Mouse (Mus musculus) cerebellum, postnatal 36 days (tissue): ENCODE measurements around the gene Nf1.

Source experiments
- DNase-seq, 2 experiments: peaks; one replicate each; pipeline ENCODE4 v3.0.0; 2021 to 2022; ENCODE audit warnings: mixed read lengths in 2 of 2

Nf1 gene

DNA sequence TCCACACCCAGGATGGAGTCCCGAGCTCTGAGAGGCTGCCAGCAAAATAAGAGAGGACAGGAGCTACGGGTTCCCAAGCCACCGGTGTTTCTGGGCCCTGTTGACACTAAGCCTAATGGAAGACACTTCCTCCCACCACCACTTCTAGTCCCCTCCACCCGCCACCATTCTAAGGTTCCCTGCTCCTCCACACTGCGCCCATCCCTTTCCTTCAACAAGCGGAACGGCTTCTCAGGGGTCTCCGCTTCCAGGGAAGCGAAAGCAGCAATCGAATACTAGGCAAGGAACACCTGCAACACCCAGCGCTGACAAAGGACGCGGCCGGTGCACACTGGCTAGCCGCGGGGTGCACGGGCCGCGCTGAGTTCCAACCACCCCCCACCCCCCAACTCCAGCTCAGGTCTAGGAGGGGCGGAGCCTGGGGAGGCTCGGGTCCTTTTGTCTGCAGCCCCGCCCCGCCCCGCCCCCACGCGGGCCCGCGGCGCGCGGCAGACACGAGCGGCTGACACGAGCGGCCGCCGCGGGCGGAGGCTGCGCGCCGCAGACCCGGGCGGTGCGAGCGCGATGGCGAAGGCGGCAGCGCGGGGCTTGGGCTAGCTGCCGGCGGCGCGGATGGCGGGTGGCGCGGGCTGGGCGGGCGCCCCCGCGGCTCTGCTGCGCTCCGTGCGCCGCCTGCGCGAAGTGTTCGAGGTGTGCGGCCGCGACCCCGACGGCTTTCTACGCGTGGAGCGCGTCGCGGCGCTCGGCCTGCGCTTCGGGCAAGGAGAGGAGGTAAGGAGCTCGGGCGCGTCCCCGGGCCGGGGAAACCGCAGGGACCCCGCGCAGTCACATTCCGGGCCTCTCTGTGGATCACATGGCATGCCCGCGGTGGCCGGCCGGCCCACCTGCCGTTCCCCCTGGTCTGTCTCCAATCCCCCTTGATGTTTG is 251.4 kb downstream of the Nf1 start, which contains the start of gene Rab11fip4:
TSS of gene Rab11fip4 (plus strand) at position 549 of the 927 bp plus-strand sequence.
- DNase-seq = peak; percentile 65 to 72

DNA sequence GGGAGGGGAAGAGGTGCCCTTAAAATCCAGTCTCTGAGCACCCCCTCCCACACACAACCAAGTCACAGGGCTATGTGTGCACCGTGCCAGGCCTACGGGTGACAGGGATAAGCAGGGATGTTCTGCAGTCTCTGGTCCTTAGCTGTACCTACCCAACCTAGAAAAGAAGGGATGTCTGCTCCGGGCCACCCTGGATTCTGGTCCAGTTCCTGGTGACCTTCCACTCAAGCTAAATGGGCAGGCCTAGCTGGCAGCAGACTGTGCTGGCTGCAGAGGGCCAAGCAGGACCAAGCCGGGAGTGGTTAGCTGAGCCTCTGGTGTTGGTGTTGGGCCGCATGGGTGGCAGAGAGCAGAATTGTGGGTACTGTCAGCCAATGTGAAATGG is 252.1 kb downstream of the Nf1 start:
- DNase-seq = peak in 1 of 2 experiments; percentile 60

DNA sequence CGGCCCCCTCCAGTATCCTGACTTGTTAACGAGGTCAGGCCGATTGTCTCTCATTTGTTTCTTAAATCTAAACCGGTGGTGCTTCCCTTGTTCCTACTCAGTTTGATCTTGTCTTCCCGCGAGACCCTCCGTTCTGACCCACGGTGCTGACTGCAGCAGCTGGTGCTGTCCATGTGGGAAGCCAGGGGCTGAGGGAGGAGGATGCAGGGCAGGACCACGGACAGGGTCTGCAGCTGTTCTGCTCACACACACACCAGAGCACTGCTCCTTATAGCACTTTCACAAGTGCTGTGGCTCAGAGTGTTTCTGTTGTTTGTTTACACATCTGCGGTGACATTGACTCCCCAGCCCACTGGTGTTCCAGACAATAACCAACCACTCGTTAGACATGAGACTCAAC is 254.0 kb downstream of the Nf1 start:
- DNase-seq = no peak

DNA sequence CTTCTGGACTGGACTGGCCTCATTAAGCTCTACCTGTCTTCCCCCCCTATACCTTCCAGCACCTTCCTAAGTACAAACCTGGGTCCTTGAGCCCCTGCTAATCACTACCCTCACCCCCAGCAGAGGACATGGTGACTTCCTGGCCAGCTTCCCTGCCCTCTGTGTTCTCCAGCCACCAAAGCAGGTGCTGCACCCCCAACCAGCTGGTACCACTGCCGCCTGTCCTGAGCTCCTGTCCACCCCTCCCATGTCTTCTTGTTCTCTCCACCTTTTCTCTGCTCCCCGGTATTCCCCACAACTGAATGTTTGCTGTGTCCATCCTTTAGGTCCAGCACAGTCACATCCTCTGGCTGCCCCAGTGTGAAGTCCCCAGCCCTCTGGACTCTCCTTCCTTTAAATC is 271.0 kb downstream of the Nf1 start:
- no peak for DNase-seq

DNA sequence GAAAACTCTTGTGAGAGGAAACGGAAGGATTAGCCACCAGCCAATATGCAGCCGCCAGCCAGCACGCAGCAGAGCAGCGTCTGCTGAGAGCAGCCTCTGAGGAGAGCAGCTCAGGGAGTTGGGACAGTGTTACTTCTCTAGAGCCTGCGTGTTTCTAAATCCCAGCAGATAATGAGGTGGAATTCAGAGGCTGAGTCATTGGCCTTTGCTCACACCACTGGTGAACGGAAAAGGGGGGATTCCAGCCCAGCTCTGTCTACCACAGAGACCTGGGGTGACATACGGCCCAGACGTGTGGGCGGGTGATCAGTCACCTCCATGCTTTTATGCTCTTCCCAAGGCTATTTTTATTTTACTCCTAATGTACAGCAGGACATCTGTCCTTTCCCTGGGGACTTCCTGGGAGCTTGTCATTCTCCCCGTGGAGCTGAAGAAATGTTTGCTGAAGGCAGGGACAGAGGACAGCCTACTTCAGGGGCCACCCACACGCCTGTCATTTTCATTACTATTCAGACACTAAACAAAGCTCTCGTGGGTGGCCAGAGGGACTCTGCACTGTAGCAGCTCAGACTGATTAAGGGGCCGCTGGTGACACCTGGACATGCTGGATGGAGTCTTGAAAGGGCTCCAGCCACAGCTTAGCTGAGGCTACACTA is 271.6 kb downstream of the Nf1 start:
- peak; percentile 43 for DNase-seq

DNA sequence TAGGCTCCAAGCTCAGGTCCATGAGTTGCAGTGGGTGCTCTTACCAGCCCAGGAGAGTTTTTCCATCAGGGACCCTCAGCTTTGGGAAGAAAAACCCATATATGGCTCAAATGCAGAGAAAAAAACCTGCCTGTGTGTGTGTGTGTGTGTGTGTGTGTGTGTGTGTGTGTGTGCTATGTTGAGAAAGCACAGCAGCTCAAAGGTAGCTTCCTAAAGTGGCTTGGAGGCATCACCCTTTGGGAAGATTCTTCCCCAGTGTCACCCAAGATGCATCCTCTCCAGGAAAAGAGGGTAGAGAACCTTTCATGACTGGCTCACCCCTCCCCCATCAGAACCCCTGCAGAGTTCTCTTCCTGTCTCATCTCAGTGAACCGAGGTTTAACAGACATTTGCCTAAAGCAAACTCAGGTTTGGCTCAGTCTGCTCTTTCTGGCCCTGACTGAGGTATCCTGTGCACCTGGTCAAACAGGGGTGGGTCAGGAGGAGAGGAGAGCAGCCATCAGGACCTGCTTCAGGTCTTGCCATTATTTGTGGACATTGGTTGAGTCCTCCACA is 272.6 kb downstream of the Nf1 start:
- peak in 1 of 2 experiments; percentile 25 for DNase-seq

DNA sequence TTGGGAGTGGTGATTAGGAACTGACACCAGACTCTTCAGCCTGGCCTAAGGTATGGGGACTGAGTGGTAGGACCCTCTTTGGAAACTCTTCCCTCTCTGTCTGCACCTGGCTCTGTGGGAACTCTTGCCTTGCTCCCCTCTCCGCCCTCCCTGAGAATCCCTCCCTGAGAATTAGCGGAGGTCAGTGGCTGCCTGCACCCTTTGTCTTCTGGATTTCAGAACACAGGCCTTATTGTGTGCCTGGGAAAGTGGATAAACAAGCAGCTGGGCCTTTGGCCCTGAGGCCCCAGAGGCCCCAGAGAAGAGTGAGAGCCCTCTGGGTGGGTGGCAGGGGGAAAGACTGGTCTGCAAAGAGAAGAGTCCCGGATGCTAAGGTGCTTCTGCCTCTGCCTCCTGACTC is 273.6 kb downstream of the Nf1 start:
- DNase-seq = no peak

DNA sequence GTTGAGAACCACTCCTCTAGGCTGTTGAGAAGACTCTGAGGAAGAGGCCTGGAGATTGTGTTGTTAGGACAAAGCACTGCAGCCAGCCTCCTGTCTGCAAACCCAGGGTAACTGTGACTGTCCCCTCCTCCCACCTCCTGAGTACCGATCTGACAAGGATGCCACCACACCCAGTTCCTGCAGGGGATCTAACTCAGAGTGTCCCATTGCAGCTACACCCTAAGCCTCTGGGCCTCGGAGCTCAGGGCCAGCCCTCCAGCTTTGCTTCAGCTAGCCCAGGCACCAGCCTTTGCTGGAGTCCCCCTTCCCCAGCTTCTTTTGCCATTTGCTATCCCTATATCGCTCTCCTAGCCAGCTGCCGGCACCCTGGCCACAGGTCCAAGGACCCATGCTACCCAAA is 274.2 kb downstream of the Nf1 start:
- DNase-seq = no peak

DNA sequence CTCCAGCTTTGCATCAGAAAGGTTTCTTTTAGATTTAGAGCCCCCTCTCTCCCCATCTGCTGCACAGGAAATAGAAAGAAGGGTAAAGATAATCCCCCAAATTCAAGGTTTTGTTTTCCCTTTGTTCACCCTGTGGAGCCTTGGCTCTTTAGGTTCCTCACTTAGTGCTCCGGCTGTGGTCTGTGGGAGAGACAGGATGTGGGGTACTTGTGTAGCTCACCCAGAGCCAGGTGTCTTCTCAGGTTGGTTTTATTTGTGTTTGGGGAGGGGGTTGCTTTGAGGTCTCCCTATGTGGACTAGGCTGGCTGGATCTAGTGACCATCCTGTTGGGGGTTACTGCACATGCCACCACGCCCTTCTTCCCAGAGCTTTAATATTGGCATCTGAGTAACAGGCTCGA is 275.4 kb downstream of the Nf1 start:
- DNase-seq = no peak

DNA sequence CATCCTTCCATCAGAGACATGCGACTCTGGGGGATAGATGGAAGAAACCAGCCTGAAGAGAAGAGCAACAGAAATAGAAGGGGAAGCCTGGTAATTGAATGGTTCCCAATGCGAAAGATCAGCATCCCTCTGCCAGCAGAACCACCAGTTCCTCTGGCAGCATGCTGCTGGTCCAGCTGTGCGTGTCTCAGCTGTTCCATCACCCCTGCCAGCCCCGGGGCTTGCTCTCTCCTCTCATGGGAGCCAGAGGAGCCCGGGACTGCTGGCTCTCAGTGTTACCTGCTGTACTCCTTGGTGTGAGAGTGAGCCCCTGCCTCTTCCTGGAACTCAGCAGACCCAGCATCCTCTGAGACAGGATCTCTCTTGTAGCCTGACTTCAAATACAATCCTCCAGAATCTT is 276.4 kb downstream of the Nf1 start:
- no peak for DNase-seq

DNA sequence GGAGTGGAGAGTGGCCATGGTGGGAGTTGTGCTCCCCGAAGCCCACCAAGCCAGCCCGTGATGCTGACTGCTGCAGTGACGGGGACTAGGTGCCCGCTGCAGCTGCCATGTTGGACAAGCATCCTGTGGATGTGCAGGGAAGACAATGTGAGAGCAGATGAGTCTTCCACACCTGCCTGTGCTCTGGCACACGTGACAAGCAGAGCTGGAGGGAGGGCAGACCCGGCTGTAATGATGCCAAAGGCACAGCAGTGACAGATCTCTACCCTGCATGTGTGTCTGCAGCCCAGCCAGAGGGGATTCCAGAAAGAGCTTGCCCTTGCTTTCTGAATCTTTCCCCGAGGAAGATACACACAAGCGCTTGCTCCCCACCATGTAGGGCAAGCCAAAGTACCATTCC is 278.5 kb downstream of the Nf1 start:
- DNase-seq = no peak

DNA sequence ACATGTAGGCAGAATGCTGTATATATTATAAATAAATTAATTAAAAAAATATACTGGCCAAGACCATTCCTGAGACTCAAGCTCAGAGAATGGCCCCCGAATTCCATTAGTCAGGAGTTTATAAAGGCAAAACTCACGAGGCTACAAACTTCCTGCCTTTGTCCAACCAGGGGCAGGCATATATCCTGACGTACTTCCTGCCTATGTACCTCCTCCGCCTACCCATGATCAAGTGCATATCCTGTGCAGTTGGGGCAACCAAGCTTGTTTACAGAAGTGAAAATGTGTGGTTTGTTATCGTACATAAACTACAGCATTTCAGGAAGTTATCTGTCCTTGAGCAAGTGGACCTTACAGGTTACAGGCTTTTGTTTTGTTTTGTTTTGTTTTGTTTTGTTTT is 283.5 kb downstream of the Nf1 start:
- no peak for DNase-seq

DNA sequence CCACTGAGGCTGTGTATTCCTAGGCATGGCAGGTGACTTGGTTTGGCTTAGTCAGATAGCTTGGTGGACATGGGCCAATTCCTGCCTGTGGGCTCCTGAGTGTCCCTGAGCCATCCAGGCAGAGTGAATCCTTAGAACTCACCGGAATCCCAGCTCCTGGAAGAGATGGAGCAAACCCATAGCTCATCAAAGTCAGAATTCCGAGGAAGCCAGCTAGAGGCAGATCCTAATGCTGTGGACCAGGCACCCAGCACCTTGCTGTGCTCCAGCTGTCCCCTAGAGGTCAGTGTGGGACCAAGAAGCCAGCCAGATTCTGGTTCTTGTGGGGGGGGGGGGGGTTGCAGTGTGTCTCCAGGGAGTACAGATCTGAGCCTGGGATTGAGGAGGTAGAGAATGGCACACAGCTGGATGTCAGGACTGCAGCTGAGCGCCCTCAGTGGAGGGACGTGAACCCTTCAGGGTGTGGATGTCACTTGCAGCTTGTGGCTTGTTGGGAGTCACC is 285.4 kb downstream of the Nf1 start:
- DNase-seq = peak; percentile 80 to 84

DNA sequence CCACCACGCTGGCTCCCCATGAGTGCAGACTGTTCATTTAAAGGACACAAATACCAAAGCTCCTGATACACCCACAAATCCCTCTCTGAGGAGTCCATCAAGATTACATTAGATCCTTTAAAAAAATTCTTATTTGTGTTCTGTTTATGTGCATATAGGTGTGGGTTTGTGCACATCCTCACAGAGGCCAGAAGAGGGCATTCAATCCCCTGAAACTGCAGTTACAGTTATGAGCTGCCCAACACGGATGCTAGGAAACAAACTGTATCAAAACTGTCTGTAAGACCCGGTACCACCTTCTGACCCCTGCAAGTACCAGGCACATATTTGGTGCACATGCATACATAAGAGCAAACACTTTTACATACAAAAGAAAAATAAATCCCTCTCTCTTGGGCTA is 289.2 kb downstream of the Nf1 start:
- DNase-seq = no peak

DNA sequence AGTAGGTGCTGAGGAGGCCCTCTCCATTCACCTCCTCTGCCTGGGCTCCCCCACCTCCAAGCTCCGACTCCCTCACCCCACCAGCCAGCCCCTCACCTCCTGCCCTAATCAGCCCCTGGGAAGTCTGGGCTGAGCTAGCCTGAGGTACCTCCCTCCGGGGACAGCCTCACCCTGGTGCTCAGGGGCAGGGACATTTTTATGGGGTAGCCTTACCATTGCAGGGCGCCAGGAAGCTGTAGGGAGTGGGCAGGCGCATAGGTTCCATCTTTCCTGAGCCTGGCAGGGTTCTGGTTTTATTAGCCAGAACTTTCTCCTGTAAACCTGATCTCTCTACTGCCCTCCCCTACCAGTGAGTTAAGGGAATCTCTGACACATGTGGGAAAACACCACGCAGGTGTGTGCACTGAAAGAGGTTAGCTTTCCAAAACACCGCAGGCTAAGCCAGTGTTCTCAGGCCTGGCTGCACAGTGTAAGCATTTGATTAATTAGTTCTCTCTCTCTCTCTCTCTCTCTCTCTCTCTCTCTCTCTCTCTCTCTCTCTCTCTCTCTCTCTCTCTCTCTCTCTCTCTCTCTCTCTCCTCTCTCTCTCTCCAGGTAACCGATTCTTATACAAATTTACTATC is 290.4 kb downstream of the Nf1 start:
- no peak for DNase-seq

DNA sequence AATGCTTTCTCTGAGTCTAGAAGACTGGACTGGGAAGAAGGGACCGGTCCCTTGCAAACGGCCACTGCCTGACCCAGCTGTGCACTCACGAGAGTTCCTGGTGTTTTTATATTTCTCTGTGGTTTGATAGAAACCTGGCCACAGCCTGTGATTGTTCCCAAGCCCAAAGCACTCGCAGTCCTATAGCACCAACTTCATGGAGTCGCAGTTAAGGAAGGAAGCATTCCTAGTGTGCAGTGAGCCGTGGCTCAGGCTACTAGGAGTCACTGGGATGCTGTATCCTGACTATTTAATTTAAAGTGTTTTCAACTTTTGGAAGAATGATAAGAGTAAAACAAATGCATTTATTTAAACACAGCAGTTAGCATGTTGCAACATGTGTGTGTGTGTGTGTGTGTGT is 291.0 kb downstream of the Nf1 start:
- DNase-seq = no peak
